Mouse (Mus musculus): ENCODE results near the gene Nudt22.

The Nudt22 gene

GRCm38 (mm10) chr19:6947742-6948141 lies 48.2 kb downstream of the Nudt22 start:
- no peak for DNase-seq

DNA sequence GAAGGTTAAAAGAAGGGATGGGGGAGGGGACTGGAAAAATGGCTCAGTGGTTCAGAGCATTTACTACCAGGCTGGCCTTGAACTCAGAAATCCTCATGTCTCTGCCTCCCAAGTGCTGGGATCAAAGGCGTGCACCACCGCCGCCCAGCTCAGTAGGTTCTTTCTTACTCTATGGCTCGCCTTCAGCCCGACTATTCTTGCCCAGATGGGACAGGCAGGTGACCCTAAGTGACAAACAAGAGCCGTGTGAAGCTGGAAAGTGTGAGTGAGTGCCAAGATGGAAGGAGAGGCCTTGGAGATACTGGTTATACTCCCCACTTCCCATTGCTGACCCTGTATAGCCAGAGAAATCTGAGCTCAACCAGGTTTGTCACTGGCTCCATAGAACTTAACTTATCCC lies 52.2 kb downstream of the Nudt22 start:
- no peak for DNase-seq
